Mouse (Mus musculus): ENCODE results near the gene Adtrp.

- no peak for TF ChIP-seq GATA1 (IDR thresholded peaks at IDR 0.05; ENCODE audit: low read length)
- TF ChIP-seq TAL1 (IDR thresholded peaks at IDR 0.05; ENCODE audit: low read length), result no peak
These were observed 28.0 kb downstream of the Adtrp start for GRCm38 (mm10) chr13:41819484-41819883.

Data from erythroblast, embryonic 14.5 days (primary cell).